Mouse (Mus musculus) G1E (cell line): ENCODE results near the gene Lmbrd2.

Experiments
- CTCF ChIP-seq: IDR thresholded peaks from 2 replicates; pipeline ENCODE4 v1.5.1; 2012; ENCODE audit warnings: low read depth, low read length, inconsistent platforms, mixed read lengths
- GATA1 ChIP-seq: IDR thresholded peaks from 2 replicates; pipeline ENCODE4 v1.6.1; 2012; ENCODE audit warnings: borderline replicate concordance, low read length, inconsistent platforms, mixed read lengths

GRCm38 (mm10) chr15:9106303-9107074 lies 33.9 kb upstream of the Lmbrd2 start:
- no peak for TF ChIP-seq GATA1
- no peak for TF ChIP-seq CTCF
